Comparison of ENCODE assay signal across 8 mouse cellular contexts in the genomic region with DNA sequence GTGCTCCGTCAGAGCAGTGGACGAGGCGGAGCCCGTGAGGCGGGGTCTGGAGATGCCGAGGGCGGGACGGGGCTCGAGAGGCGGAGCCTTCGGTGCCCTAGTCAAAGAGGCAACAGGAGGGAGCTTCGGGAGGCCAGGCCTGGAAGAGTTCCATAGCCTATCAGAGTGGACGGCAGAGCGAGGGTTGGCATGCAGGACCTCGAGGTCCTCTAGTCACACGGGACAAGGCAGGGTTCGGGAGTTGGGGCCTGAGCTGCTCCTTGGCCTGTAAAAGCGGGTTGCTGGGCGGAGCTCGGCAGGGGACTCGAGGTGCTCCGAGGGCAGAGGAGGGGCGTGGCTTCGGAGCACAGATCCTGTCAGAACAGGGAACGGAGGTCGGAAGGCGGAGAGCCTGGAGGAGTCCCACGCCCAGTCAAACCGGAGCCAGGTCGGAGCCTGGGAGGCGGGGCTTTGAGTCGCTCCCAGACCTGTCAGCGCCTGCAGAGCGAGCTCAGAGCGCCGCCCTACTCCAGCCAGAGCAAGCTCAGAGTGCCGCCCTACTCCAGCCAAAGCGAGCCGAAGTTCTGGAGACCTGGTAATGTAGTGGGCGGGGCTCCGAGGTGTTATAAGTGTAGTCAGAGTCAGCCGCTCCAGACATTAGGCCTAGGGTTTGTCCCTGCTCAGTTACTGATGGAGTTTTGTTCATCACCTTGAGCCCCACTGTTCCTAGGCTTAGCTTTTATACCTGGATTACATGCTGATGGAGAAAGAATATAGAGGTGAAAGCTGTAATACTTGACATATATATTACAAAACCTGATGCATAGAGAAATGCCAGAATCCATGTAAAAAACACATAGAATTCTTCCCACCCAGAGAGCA. TPM values are rescaled to one million over a fixed set of nuclear protein-coding genes. Genes with fewer than 3 reads are reported as not detected.
DNase-seq lines count a peak whose midpoint lies in the region; ATAC-seq and TF ChIP-seq lines count a peak whose summit lies in the region.

Gene Aph1b (minus strand): TSS at position 27 of the 861 bp plus-strand sequence.

- under 1% methylated on average over 42 of the region's 42 CpGs for WGBS in forebrain, embryonic 15.5 days
- 1% methylated on average over 42 of the region's 42 CpGs for WGBS in lung, adult 2 months

- H3K4me1 ChIP-seq in ES-E14 (ENCODE audit: control insufficient read depth in 2 of 2, insufficient read depth in 2 of 2, low read length in 2 of 2, poor library complexity in 1 of 2) = no peaks in the 10 kb centered on the region
- H3K4me1 ChIP-seq in forebrain, embryonic 15.5 days = peaks cover 15% of the 10 kb centered on the region
- peaks cover 3% of the 10 kb centered on the region; the same call in 1 of the 2 replicates for H3K4me1 ChIP-seq in lung, adult 2 months (ENCODE audit: control insufficient read depth, insufficient read depth, low read length)

- in situ Hi-C loops in ES-E14 (cut with MboI; ENCODE audit: low sequenced_read_pairs in 2 of 2, unreplicated experiment in 2 of 2) = no loop called here

- H3K9ac ChIP-seq in ES-E14 (ENCODE audit: insufficient read depth, low read depth, low read length, poor library complexity, severe bottlenecking) = peak within 1 kb of the TSS; percentile 51
- peak within 1 kb of the TSS; percentile 84 for H3K9ac ChIP-seq in forebrain, embryonic 15.5 days (replicated peaks)

- H3K27me3 ChIP-seq in forebrain, embryonic 15.5 days = no peaks in the 10 kb centered on the region

- H3K9me3 ChIP-seq in ES-E14 (ENCODE audit: control insufficient read depth, insufficient read depth, low read depth, low read length) = no peaks in the 10 kb centered on the region
- no peaks in the 10 kb centered on the region for H3K9me3 ChIP-seq in forebrain, embryonic 15.5 days

- no peak within 1 kb of the TSS for H3K27ac ChIP-seq in ES-E14 (ENCODE audit: insufficient read depth, low read depth, low read length, poor library complexity, severe bottlenecking)
- peak within 1 kb of the TSS; percentile 85 for H3K27ac ChIP-seq in forebrain, embryonic 15.5 days (replicated peaks)

- DNase-seq in ES-E14 (ENCODE audit: low read depth, low spot score) = peak; percentile 98
- DNase-seq in cerebellum, adult 11-12 months = peak; percentile 99
- peak; percentile 96 for DNase-seq in heart, postnatal 25 days (ENCODE audit: low spot score)
- DNase-seq in layer of hippocampus, adult 18-20 months (ENCODE audit: low spot score in 2 of 2) = peak; percentile 94 to 96
- DNase-seq in lung, adult 2 months = peak; percentile 96
- peak; percentile 88 to 92 for DNase-seq in thymus, adult 18-20 months

- H3K4me3 ChIP-seq in ES-E14 (ENCODE audit: insufficient read depth in 1 of 2, low read depth in 1 of 2, low read length in 2 of 2, poor library complexity in 1 of 2, severe bottlenecking in 1 of 2) = peak within 1 kb of the TSS; percentile 83 to 98
- H3K4me3 ChIP-seq in forebrain, embryonic 15.5 days = peak within 1 kb of the TSS; percentile 70
- H3K4me3 ChIP-seq in lung, adult 2 months (replicated peaks; ENCODE audit: extremely low read depth, low read depth, low read length) = peak within 1 kb of the TSS; percentile 88

- intact Hi-C loops in heart, postnatal 25 days (cut with DNase I) = loop anchor here (2.0 kb wide), 1 partner anchor 285 kb away; no protein-coding TSS in a partner anchor

- TF ChIP-seq POLR2A in lung, adult 2 months (IDR thresholded peaks at IDR 0.05; ENCODE audit: borderline replicate concordance, extremely low read depth, low read depth, low read length) = peak; percentile 62

- ATAC-seq in forebrain, embryonic 15.5 days (replicated peaks) = peak; percentile 99
- ATAC-seq in neutrophil, adult 5-6 weeks (ENCODE audit: extremely low read depth, insufficient number of reproducible peaks, low FRiP score, poor library complexity, severe bottlenecking) = peak; percentile 85

- no peak for TF ChIP-seq CTCF in lung, adult 2 months (IDR thresholded peaks at IDR 0.05; ENCODE audit: insufficient read depth, low read length)

- no peaks in the 10 kb centered on the region for H3K36me3 ChIP-seq in ES-E14 (ENCODE audit: control insufficient read depth, insufficient read depth, low read length, poor library complexity, severe bottlenecking)
- no peaks in the 10 kb centered on the region for H3K36me3 ChIP-seq in forebrain, embryonic 15.5 days

- peak within 1 kb of the TSS; percentile 64 for H3K4me2 ChIP-seq in forebrain, embryonic 15.5 days (replicated peaks)

TF ChIP-seq in ES-E14, 5 proteins besides CTCF, POLR2A, EP300 and RAD21:
- TF ChIP-seq CHD2 (IDR thresholded peaks at IDR 0.05; ENCODE audit: low read depth, low read length) (no peak), ZNF384 (IDR thresholded peaks at IDR 0.05; ENCODE audit: low read depth, low read length) (no peak), ZC3H11A (IDR thresholded peaks at IDR 0.05; ENCODE audit: borderline replicate concordance, low read depth, low read length) (no peak), HCFC1 (IDR thresholded peaks at IDR 0.05; ENCODE audit: borderline replicate concordance, insufficient read depth, low read length) (peak; percentile 57; the same call in 1 of the 2 replicates), MAFK (IDR thresholded peaks at IDR 0.05; ENCODE audit: insufficient read depth, low read depth, low read length) (no peak)

RNA-seq across cellular contexts. Expression of gene Aph1b, which starts in this region (rescaled TPM):
- 1.0 and 1.1 TPM in 2 replicates for total RNA-seq in ES-E14 (2012; rRNA removed)
- polyA plus RNA-seq in forebrain, embryonic 15.5 days (2015; fragmentation: Nextera tagmentation; extraction: Ambion mirVana) = 30.0 and 31.8 TPM in 2 replicates
- total RNA-seq in heart, postnatal 25 days (2021) = 1 to 10 TPM; 5.6 to 6.4 TPM
- total RNA-seq in layer of hippocampus, adult 18-20 months (2021) = 10 to 100 TPM; 32.0 to 34.5 TPM
- 3.4 and 4.6 TPM in 2 replicates for polyA plus RNA-seq in lung, adult 2 months (2012; rRNA removed)
- 3.0 and 3.4 TPM in 2 replicates for total RNA-seq in neutrophil, adult 5-6 weeks (2017)
